Mouse (Mus musculus): ENCODE data around the gene Mrps15.
A peak's percentile ranks its signal among the peaks of the same experiment; 100 is the strongest.

The Mrps15 gene

GRCm38 (mm10) chr4:126046851-126047585 is at the start of gene Mrps15:
Mrps15 (plus strand) TSS chr4:126046925.
- DNase-seq (ENCODE audit: low spot score in 2 of 2): peak; percentile 70 to 79

- no peak for DNase-seq (ENCODE audit: low spot score in 2 of 2)
Observed at GRCm38 (mm10) chr4:125997826-125998225, 48.9 kb upstream of the Mrps15 start.

GRCm38 (mm10) chr4:126001311-126002199 is 45.2 kb upstream of the Mrps15 start:
- DNase-seq (ENCODE audit: low spot score in 2 of 2): no peak

GRCm38 (mm10) chr4:126017676-126018332 is 28.9 kb upstream of the Mrps15 start:
- no peak for DNase-seq (ENCODE audit: low spot score in 2 of 2)

- no peak for DNase-seq (ENCODE audit: low spot score in 2 of 2)
Observed at GRCm38 (mm10) chr4:126018966-126019538, 27.7 kb upstream of the Mrps15 start.

- no peak for DNase-seq (ENCODE audit: low spot score in 2 of 2)
Observed at GRCm38 (mm10) chr4:126024303-126024900, 22.3 kb upstream of the Mrps15 start, which contains the start of gene Csf3r. Csf3r (plus strand) TSS chr4:126024550.

- DNase-seq (ENCODE audit: low spot score in 2 of 2): no peak
Observed at GRCm38 (mm10) chr4:126025801-126026200, 20.9 kb upstream of the Mrps15 start.

GRCm38 (mm10) chr4:126027980-126028379 is 18.7 kb upstream of the Mrps15 start:
- DNase-seq (ENCODE audit: low spot score in 2 of 2): no peak

GRCm38 (mm10) chr4:126029042-126029441 is 17.7 kb upstream of the Mrps15 start:
- no peak for DNase-seq (ENCODE audit: low spot score in 2 of 2)

GRCm38 (mm10) chr4:126030705-126031104 is 16.0 kb upstream of the Mrps15 start:
- DNase-seq (ENCODE audit: low spot score in 2 of 2): no peak

- DNase-seq (ENCODE audit: low spot score in 2 of 2): no peak
Observed at GRCm38 (mm10) chr4:126035413-126035812, 11.3 kb upstream of the Mrps15 start.

GRCm38 (mm10) chr4:126051617-126052016 is 4.9 kb downstream of the Mrps15 start:
- peak; percentile 30 to 34 for DNase-seq (ENCODE audit: low spot score in 2 of 2)

- DNase-seq (ENCODE audit: low spot score in 2 of 2): no peak
Observed at GRCm38 (mm10) chr4:126057207-126058133, 10.7 kb downstream of the Mrps15 start.

- peak; percentile 92 to 93 for DNase-seq (ENCODE audit: low spot score in 2 of 2)
Observed at GRCm38 (mm10) chr4:126058134-126058996, 11.6 kb downstream of the Mrps15 start, which contains the start of gene Oscp1. Oscp1 (plus strand) TSS chr4:126058565.

- peak; percentile 46 to 49 for DNase-seq (ENCODE audit: low spot score in 2 of 2)
Observed at GRCm38 (mm10) chr4:126058997-126059362, 12.3 kb downstream of the Mrps15 start.

- no peak for DNase-seq (ENCODE audit: low spot score in 2 of 2)
Observed at GRCm38 (mm10) chr4:126062856-126063255, 16.1 kb downstream of the Mrps15 start.

- peak in 1 of 2 experiments; percentile 43 for DNase-seq (ENCODE audit: low spot score in 2 of 2)
Observed at GRCm38 (mm10) chr4:126065241-126065640, 18.5 kb downstream of the Mrps15 start.

- DNase-seq (ENCODE audit: low spot score in 2 of 2): no peak
Observed at GRCm38 (mm10) chr4:126067401-126068077, 20.8 kb downstream of the Mrps15 start.

GRCm38 (mm10) chr4:126068842-126069241 is 22.1 kb downstream of the Mrps15 start:
- DNase-seq (ENCODE audit: low spot score in 2 of 2): no peak

Data from frontal cortex, postnatal 14 days (tissue).